Mouse (Mus musculus) cerebellum, adult 2 months (tissue): ENCODE results near the gene Smtn.

Source experiments
- CTCF ChIP-seq: fragments of 200-500 bp; IDR thresholded peaks from 2 replicates; pipeline ENCODE4 v1.5.1; 2011; ENCODE audit warnings: low read depth, mild to moderate bottlenecking, control low read depth, low read length, moderate library complexity, borderline replicate concordance; ENCODE audit not compliant: insufficient read depth
- POLR2A ChIP-seq: fragments of 200-500 bp; IDR thresholded peaks from 2 replicates; pipeline ENCODE4 v1.6.1; 2011; ENCODE audit warnings: low read length, control low read depth, borderline replicate concordance; ENCODE audit not compliant: insufficient read depth

DNA sequence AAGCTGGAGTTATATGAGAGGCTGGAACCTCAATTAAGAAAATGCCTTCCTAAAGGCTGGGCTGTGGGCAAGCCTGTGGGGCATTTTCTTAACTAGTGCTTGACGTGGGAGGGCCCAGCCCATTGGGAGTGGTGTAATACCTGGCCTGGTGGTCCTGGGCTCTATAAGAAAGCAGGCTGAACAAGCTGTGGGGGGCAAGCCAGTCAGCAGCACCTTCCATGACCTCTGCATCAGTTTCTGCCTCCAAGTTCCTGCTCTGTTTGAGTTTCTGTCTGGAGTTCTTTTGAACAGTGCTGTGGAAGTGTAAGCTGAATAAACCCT lies 5.8 kb upstream of the Smtn start:
- no peak for TF ChIP-seq CTCF
- TF ChIP-seq POLR2A, result no peak
